In the genomic region with DNA sequence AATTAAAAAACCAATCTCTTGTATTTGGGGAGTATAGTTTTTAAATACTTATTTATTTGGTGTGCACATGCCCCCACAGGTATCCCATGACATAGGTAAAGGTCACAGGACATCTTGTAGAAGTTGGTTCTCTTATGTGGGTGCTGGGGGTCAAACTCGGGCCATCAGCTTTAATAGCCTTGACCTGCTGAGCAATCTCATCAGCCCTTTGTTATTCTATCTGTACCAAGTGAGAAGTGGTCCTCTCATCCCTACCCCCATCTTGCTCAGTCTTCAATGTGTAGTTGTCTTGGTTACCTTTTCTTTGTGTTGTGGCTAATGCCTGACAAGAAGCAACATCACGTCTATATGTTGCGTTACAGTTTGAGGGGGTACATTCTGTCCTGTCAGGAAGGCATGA, we compare ENCODE assay signal across 17 mouse cellular contexts. TPM values are rescaled to one million over a fixed set of nuclear protein-coding genes. Genes with fewer than 3 reads are reported as not detected.
"Had no signal": no experiment of that assay in that cellular context is flagged by ENCODE, and none has a peak within 500 bp of the region (broad histone marks: within the 10 kb centered on the region; RNA-seq: fewer than 3 reads in every experiment).

No protein-coding gene starts in this region.

- DNase-seq: gastrocnemius, adult 2 months; gastrocnemius, postnatal 10 days; gastrocnemius, postnatal 25 days; heart, adult 18-20 months; heart, postnatal 10 days; heart, postnatal 4 days; kidney, adult 18-20 months; kidney, adult 9 months; kidney, postnatal 14 days; kidney, postnatal 36 days; layer of hippocampus, adult 9-11 months; layer of hippocampus, postnatal 36 days; left cerebral cortex, postnatal 4 days; liver, embryonic 13.5 days had no signal

RNA-seq across cellular contexts. Expression of a gene that starts 6.5 kb away (rescaled TPM):
- polyA plus RNA-seq: heart, embryonic 14.5 days; limb, embryonic 11.5 days; limb, embryonic 13.5 days had no signal
